Comparison of ENCODE assay signal across 8 mouse cellular contexts in genomic region chr17:80059731-80060130, GRCm38 (mm10). TPM values are rescaled to one million over a fixed set of nuclear protein-coding genes. Genes with fewer than 3 reads are reported as not detected.
DNase-seq lines count a peak whose midpoint lies in the region; ATAC-seq lines count a peak whose summit lies in the region.

No protein-coding gene starts in this region.

- ATAC-seq in lung, embryonic 16.5 days (ENCODE audit: low read depth), result no peak
- no peak for ATAC-seq in forebrain, embryonic 15.5 days (replicated peaks)
- ATAC-seq in limb, embryonic 15.5 days (ENCODE audit: insufficient number of reproducible peaks, low FRiP score, low TSS enrichment, low read depth), result no peak
- no peak for ATAC-seq in stomach, embryonic 15.5 days (ENCODE audit: insufficient read depth, low FRiP score, low read depth)
- ATAC-seq in cerebellum, adult (ENCODE audit: insufficient number of reproducible peaks, low FRiP score, low TSS enrichment), result no peak

- H3K27ac ChIP-seq in lung, embryonic 16.5 days (ENCODE audit: low read length), result peak overlapping the region; percentile 100
- H3K27ac ChIP-seq in forebrain, embryonic 15.5 days (replicated peaks), result no peak overlapping the region
- no peak overlapping the region for H3K27ac ChIP-seq in limb, embryonic 15.5 days
- no peak overlapping the region for H3K27ac ChIP-seq in stomach, embryonic 15.5 days

- no peaks in the 10 kb centered on the region for H3K27me3 ChIP-seq in lung, embryonic 16.5 days (ENCODE audit: control insufficient read depth, insufficient read depth, low read depth, low read length)
- H3K27me3 ChIP-seq in forebrain, embryonic 15.5 days, result no peaks in the 10 kb centered on the region
- H3K27me3 ChIP-seq in limb, embryonic 15.5 days, result no peaks in the 10 kb centered on the region
- H3K27me3 ChIP-seq in stomach, embryonic 15.5 days (replicated peaks), result no peaks in the 10 kb centered on the region

- H3K9ac ChIP-seq in lung, embryonic 16.5 days (ENCODE audit: low read length), result peak overlapping the region; percentile 96
- H3K9ac ChIP-seq in forebrain, embryonic 15.5 days (replicated peaks), result peak overlapping the region; percentile 96; the same call in 1 of the 2 replicates
- H3K9ac ChIP-seq in limb, embryonic 15.5 days, result no peak overlapping the region
- no peak overlapping the region for H3K9ac ChIP-seq in stomach, embryonic 15.5 days

- H3K4me1 ChIP-seq in lung, embryonic 16.5 days (replicated peaks; ENCODE audit: control insufficient read depth, insufficient read depth, low read length), result peaks cover 13% of the 10 kb centered on the region
- H3K4me1 ChIP-seq in forebrain, embryonic 15.5 days, result peaks cover 34% of the 10 kb centered on the region
- H3K4me1 ChIP-seq in limb, embryonic 15.5 days, result peaks cover 7% of the 10 kb centered on the region
- no peaks in the 10 kb centered on the region; the same call in 1 of the 2 replicates for H3K4me1 ChIP-seq in stomach, embryonic 15.5 days

- no peaks in the 10 kb centered on the region for H3K36me3 ChIP-seq in lung, embryonic 16.5 days (ENCODE audit: control insufficient read depth, insufficient read depth, low read length)
- no peaks in the 10 kb centered on the region for H3K36me3 ChIP-seq in forebrain, embryonic 15.5 days
- H3K36me3 ChIP-seq in limb, embryonic 15.5 days, result no peaks in the 10 kb centered on the region
- no peaks in the 10 kb centered on the region for H3K36me3 ChIP-seq in stomach, embryonic 15.5 days

- no peaks in the 10 kb centered on the region for H3K9me3 ChIP-seq in lung, embryonic 16.5 days (ENCODE audit: control insufficient read depth, low read length)
- no peaks in the 10 kb centered on the region for H3K9me3 ChIP-seq in forebrain, embryonic 15.5 days
- H3K9me3 ChIP-seq in limb, embryonic 15.5 days, result no peaks in the 10 kb centered on the region
- H3K9me3 ChIP-seq in stomach, embryonic 15.5 days, result no peaks in the 10 kb centered on the region

- 4% methylated on average over 1 of the region's 1 CpGs for WGBS in lung, embryonic 16.5 days
- WGBS in forebrain, embryonic 15.5 days, result 0% methylated on average over 1 of the region's 1 CpGs
- WGBS in limb, embryonic 15.5 days, result 5% methylated on average over 1 of the region's 1 CpGs
- 10% methylated on average over 1 of the region's 1 CpGs for WGBS in stomach, embryonic 15.5 days

- DNase-seq in lung, postnatal 4 days, result no peak
- DNase-seq in Muller cell, postnatal 12 days (ENCODE audit: inconsistent ontology term), result no peak
- DNase-seq in gastrocnemius, postnatal 4 days (ENCODE audit: low spot score in 2 of 2), result no peak

- peak overlapping the region; percentile 76 for H3K4me2 ChIP-seq in lung, embryonic 16.5 days (ENCODE audit: low read depth, low read length)
- peak overlapping the region; percentile 71 for H3K4me2 ChIP-seq in forebrain, embryonic 15.5 days (replicated peaks)
- H3K4me2 ChIP-seq in limb, embryonic 15.5 days, result peak overlapping the region; percentile 65
- peak overlapping the region; percentile 81 for H3K4me2 ChIP-seq in stomach, embryonic 15.5 days

- peak overlapping the region; percentile 82 for H3K4me3 ChIP-seq in lung, embryonic 16.5 days (ENCODE audit: low read length)
- peak overlapping the region; percentile 73 for H3K4me3 ChIP-seq in forebrain, embryonic 15.5 days
- peak overlapping the region; percentile 82 for H3K4me3 ChIP-seq in limb, embryonic 15.5 days
- peak overlapping the region; percentile 98 for H3K4me3 ChIP-seq in stomach, embryonic 15.5 days (replicated peaks)

RNA-seq across cellular contexts. Expression of gene Hnrnpll, which starts 2.4 kb away (rescaled TPM):
- polyA plus RNA-seq in lung, embryonic 16.5 days (2015; fragmentation: Nextera tagmentation; extraction: Ambion mirVana), result 64.6 and 64.9 TPM in 2 replicates
- polyA plus RNA-seq in forebrain, embryonic 15.5 days (2015; fragmentation: Nextera tagmentation; extraction: Ambion mirVana), result 84.5 and 87.9 TPM in 2 replicates
- polyA plus RNA-seq in limb, embryonic 15.5 days (2015; fragmentation: Nextera tagmentation; extraction: Ambion mirVana), result 41.9 and 47.6 TPM in 2 replicates
- polyA plus RNA-seq in stomach, embryonic 15.5 days (2015; fragmentation: Nextera tagmentation; extraction: Ambion mirVana), result 55.8 and 59.1 TPM in 2 replicates
- 10 to 100 TPM; 34.4 to 38.8 TPM for total RNA-seq in gastrocnemius, postnatal 4 days (2021)

Comparison
In these comparisons a context has a peak if more than half of its experiments do, and no peak if none do; other contexts are left out.
1. H3K9ac ChIP-seq: peak in lung, embryonic 16.5 days (single experiment) and forebrain, embryonic 15.5 days (single experiment); none in limb, embryonic 15.5 days (single experiment) and stomach, embryonic 15.5 days (single experiment).
2. Peak in every context shown above with its lines, with median percentiles within 50 percentile points of each other: H3K4me2 ChIP-seq and H3K4me3 ChIP-seq.